Mouse (Mus musculus) fat pad, adult 2 months (tissue): ENCODE measurements around the gene Gm49396.

Source experiments
- DNase-seq: peaks from one replicate; pipeline ENCODE4 v3.0.0-alpha.2; 2011; ENCODE audit warnings: low read depth, low spot score; ENCODE audit errors: extremely low read depth

The Gm49396 gene

GRCm38 (mm10) chr7:30608476-30608875, 45.3 kb downstream of the Gm49396 start:
- no peak for DNase-seq

- DNase-seq: no peak
Observed at GRCm38 (mm10) chr7:30610043-30610442, 46.9 kb downstream of the Gm49396 start.

GRCm38 (mm10) chr7:30612654-30613402, 49.7 kb downstream of the Gm49396 start, which contains the start of gene Upk1a:
Gene Upk1a, minus strand, starts transcription at chr7:30612847.
- DNase-seq: no peak

- DNase-seq: no peak
Observed at GRCm38 (mm10) chr7:30613529-30614112, 50.5 kb downstream of the Gm49396 start.

GRCm38 (mm10) chr7:30614454-30614853, 51.3 kb downstream of the Gm49396 start:
- no peak for DNase-seq

GRCm38 (mm10) chr7:30615049-30615760, 52.1 kb downstream of the Gm49396 start:
- no peak for DNase-seq
